Mouse (Mus musculus) thymus, postnatal 4 days (tissue): ENCODE data around the gene Barhl1.
A peak's percentile ranks its signal among the peaks of the same experiment; 100 is the strongest.

Experiments
- DNase-seq: peaks from one replicate; pipeline ENCODE4 v3.0.0; 2021

Gene Barhl1

GRCm38 (mm10) chr2:28911331-28912038, 5.0 kb downstream of the Barhl1 start:
- DNase-seq, result peak; percentile 15

GRCm38 (mm10) chr2:28910877-28911276, 5.6 kb downstream of the Barhl1 start:
- DNase-seq, result no peak

DNA sequence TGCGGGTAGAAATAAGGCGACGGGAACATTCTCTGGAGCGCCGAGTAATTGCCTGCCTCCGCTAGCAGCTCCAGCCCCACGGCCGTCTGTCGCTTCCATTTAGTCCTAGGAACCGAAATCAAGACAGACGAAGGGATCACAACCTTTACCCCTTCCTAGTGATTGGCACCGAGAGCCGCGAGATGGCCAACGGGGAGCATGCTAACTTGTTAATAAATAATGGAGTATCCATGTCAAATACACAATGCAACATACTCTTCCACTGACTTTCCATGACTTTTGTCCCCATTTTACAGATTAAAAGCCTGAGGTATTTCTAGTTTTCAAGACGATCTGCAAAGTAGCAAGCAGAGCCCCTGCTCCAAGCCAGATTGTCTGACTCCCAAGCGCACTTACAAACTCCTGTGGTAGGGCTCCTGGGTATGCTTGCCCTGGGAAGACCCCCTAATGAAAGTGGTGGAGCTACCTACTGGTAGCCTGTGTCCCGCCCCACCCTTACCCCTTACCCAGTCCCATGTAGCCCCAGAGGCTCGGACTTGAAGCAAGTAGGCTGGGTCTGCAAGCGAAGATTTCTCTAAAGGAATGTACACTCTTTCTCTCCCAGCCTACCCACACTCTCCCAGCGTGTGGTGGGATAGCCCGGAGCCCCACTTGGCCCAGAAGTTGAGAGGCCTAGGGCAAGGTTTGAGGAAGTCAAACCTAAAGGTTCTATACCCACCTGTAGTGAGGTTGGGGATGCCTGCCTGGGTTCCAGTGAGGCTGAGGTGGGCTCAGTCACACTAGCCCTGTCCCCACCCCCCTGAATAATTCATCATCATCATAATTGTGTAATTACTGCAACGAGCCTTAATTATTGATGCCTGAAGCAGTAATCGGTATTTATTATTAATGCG, 6.4 kb downstream of the Barhl1 start:
- no peak for DNase-seq

GRCm38 (mm10) chr2:28909186-28909817, 7.2 kb downstream of the Barhl1 start:
- DNase-seq, result no peak

DNA sequence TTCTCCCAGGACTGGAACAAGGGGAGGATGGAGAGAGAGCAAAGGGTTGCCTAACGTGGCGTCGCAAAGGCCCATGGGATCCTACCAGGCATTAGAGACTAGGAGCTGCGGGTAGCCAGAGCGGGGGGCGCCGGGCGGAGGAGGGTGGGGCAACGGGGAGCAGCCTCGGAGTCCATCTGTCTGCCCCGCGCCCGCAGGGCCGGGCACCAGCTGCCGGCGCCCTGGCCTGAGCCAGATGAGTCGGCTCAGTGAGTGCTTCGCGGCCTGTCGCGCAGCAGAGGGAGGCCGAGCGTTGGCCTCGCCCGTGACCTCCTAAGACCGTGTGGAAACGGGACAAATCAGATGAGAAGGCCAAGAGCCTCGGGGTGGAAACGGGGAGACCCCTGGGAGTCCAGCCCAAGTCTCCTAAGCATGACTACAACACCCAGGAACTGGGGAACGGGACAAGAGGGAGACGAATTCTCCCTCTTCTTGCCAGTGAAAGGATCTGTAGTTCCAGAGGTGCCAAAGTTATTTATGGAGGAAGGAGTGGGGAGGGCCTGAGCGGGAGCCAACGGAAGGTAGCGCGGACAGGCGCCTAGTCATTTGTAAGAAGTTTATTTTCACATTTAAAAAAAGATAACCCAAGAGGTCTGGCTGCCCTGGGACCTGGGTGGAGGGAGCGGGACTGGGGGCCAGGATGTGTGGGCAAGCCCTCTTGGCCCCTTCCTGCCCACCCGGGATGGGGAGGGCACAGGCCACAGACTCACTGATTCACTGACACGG, 7.9 kb downstream of the Barhl1 start:
- peak; percentile 13 for DNase-seq

DNA sequence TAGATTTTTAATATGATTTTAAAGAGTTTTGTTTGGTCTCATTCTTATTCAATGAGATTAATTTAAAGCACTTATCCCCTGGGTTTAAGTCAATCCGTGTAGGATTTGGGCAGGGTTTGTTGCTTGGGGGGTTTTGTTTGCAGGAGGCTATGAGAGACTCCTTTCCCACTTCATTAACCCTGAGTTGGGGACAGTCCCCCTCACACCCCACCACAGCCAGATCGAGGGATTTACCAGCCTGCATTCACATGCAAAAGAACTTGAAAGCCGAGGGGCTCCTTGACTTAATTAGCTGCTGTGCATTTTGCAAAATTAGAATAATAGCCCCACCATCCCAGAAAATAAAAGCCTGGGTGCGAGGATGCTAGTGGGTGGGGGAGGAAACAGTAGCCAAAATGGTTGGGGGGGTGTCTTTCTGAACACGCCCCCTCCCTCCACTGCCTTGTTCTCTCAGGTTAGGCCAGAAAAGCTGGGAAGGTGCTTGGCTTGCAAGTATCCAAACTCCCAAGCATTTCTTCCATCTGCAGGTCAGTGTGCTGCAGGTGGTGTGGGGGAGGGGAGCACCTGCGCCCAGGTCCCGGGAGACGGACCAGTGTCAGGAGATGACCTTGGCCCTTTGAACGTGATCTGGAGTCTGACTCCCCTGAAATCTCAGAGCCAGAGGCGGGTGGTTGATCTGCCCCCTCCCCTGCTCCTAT, 8.6 kb downstream of the Barhl1 start:
- no peak for DNase-seq

DNA sequence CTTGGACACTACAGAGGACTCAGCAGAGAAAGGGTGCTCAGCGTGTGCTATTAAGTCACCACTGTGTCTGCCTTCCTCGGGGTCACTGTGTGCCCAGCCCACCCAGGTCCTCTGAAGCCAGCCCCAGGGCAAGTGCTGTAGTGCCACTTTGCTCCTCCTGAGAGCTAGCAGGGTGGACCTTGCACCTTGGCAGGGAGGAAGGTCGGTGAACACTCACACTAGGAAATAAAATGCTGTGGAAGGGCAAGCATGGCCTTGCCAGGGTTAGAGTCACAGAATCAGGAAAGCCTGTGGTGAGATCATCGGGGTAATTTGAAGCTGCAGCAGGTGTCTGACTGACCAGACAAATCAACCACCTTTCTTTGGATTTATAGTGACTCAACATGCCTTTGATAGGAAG, 10.9 kb downstream of the Barhl1 start:
- no peak for DNase-seq

DNA sequence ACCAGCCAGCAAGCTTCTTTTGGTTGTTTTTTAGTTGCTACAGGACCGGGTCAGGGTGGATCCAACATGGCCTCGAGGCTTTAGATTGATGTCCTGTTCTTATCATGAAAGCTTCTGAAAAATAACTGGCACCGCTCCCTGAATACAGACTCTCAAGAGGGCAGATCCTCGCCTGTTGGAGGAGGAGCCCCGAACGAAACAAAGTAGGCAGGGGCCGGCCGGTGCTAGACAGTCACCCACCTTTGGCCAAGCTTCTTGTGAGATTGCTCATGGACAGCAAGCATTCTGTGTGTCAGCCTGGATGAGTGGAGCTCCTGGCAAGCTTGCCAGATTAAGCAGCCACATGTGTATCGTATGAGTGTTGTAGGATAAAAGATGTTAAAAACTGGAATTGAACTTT, 11.7 kb downstream of the Barhl1 start:
- no peak for DNase-seq

- DNase-seq, result no peak
Observed at GRCm38 (mm10) chr2:28903871-28904270, 12.6 kb downstream of the Barhl1 start.

DNA sequence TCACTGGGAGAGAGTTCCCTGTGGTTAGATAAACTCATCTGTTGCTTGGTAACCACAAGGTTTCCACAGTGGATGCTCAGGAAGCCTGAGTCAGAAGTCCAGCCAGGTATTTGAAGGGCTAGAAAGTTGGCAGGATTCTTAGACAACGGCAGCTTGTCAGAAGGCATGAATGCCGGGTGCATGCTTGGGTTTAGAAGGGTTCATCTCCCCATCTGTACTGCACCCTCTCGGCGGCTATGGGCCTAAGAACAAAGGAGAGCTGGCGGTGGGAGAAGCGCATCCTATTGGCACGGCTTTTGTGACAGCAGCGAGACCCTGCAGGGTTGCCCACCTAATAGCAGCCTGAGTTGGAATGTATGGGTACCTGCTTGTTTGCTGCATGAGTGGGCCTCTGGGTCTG, 14.2 kb downstream of the Barhl1 start:
- DNase-seq, result no peak

DNA sequence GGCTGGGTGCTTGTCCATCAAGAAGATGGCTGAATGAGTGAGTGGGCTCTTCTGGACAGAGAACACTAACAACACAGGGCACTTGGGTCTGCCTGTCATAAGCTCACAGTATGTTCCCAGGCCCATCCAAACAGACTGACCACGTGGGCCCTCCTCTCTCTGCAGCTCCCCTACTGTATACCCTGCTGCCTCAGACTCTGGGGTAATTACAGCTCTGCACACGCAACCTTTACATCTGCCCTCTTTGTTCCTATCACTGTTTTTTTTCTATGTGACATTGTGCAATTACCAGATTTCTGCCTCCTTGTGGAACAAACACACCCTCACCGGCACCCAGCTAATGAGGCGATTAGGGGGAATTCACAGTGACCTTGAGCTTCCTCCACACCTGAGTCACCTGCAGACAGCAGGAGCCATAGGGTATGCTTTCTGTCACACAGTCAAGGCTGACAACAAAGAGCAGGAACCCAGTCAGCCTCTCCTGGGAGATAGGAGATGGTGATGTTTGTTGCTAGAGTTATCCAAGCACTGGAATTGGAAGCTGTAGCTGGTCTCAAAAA, 19.0 kb downstream of the Barhl1 start:
- DNase-seq, result no peak

GRCm38 (mm10) chr2:28895876-28896275, 20.6 kb downstream of the Barhl1 start:
- DNase-seq, result no peak

DNA sequence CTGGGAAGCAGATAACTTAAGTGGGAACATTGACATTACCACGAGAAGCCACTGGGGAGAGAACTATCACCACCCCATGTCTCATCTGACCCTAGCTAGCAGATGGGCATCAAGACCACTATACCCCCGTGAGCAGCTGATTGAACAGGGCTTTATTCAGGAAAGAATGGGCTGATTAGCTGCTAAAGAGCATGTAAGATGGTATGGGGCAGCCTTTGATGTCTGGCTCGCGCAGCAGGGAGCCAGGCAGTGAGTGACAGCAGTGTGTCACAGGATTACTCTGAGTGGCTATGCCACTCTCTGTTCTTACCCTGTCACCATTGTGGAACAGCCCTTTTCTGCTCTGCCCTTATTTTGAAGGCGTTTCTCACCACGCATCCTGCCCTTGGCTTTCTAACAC, 22.9 kb downstream of the Barhl1 start:
- DNase-seq, result no peak

- no peak for DNase-seq
Observed at GRCm38 (mm10) chr2:28892796-28893195, 23.7 kb downstream of the Barhl1 start.

- DNase-seq, result no peak
Observed at GRCm38 (mm10) chr2:28884914-28885313, 31.6 kb downstream of the Barhl1 start.

DNA sequence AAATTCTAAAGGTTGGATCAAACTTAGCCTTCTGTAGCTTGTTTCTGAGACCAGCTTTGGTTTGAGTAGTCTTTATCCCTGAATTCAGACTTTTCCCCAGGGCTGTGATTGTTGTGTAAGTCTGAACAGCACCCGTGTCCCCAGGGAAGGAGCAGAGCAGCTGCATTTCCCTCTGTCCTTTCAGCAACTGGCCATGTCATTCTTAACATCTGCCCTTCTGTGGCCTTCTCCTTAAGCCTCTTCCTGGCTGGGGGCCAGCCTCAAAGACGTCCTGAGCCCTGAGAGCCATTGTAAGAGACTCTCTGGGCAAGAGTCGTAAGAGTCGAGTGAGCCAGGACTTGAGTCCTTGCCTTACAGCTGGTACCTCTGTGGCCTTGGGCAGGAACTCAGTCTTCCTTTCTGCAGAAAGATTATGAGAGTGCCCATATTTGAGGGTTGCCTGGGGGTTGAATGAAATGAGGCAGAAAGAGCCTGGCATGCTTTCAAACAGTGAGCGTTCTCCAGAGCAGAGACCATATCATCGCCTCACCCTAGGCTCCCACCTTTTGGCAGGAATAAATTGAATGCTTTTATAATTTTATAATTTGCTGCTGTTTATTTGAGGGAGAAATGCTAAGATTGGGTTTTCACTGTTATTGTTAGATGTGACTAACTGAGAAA, 33.5 kb downstream of the Barhl1 start:
- DNase-seq, result no peak

DNA sequence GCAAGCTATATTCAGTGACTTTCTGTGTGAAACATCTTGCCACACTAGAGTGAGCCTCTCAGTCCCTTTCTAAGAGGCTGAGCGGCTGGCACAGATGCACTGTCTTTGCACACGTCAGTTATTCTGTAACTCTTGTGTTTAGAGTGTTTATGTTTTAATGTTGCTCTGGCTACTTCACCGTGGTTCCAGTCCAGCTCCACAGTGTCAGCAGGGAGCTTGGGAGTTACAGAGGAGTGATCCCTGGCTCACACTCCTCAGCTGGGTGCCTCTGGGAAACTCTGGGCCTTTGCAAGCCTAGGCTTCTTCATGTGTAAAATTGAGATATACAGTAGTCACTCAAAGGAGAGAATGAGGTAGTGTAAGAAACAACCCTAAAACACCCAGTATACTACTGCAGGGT, 34.4 kb downstream of the Barhl1 start:
- DNase-seq, result no peak

DNA sequence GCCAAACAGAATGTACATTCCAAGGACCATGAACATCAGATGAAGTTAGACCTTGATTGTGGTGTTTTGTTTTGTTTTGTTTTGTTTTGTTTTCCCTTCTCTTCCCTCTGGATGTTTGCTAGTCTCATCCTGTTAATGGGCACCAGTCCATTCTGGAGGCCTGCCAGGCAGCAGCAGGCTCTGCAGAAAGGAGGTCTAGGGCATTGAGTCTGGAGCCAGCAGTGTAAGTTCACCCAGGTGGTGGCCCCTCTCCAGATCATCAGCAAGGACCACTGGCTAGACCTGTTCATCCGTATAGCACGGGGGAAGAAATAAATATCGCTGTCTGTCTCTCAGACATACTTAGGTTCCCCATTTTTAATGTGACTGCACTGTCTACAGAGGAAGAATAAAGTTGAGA, 35.2 kb downstream of the Barhl1 start:
- DNase-seq, result no peak

DNA sequence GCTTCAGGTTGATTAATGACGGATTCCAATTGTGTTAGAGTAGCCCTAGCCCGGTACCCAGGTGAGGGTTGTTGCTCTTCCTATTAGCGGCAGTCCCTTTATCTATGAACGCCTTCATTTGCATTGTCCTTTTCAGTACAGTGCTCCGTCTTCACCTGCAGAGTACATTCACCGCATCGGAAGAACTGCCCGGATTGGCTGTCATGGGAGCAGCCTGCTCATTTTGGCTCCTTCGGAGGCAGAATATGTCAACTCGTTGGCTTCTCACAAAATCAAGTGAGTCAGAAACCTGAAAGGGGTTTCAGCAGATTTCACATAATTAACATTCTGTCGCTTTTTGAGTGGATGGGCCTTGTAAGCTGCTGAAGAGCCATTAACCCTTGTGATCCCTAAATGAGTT, 40.9 kb downstream of the Barhl1 start:
- DNase-seq, result no peak

DNA sequence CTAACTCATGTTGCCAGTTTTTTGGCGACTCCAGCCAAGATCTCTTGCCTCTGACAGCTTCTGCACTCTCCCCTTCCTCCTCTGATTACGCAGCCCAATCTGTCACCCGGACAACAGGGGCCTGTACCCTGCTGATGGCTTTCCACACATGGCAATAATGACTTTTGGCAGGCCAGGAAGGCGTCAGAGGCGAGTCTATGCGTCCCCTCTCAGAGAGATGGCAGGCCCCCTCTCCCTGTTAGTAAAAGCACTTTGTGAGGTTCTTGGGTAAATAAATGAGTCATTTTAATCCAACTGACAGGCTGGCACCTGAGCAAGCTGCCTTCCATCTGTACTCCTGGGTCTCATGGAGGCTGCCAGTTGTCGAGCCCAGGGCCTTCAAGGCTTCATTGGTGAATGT, 49.0 kb downstream of the Barhl1 start:
- no peak for DNase-seq

- DNase-seq, result peak; percentile 26
Observed at GRCm38 (mm10) chr2:28863857-28864256, 52.6 kb downstream of the Barhl1 start.
